Mouse (Mus musculus) limb, embryonic 11.5 days (tissue): ENCODE data around the gene Habp4. TPM values are rescaled to one million over a fixed set of nuclear protein-coding genes. Genes with fewer than 3 reads are reported as not detected.

ENCODE experiments used
- ATAC-seq: fragments of 200-750 bp; cut with Nextera tagmentation; 2 replicates; pipeline ENCODE4 v1.8.0; 2017; ENCODE audit warnings: low read depth; ENCODE audit not compliant: insufficient number of reproducible peaks, low FRiP score, low TSS enrichment
- DNase-seq: peaks from one replicate; pipeline ENCODE4 v3.0.0-alpha.2; 2015; ENCODE audit warnings: low spot score
- H3K27ac ChIP-seq: fragments of 300-500 bp; sonication (generic); replicated peaks from 2 replicates; pipeline ENCODE4 v1.5.1; 2014; ENCODE audit warnings: low read depth, mild to moderate bottlenecking, low read length
- H3K27me3 ChIP-seq: fragments of 300-500 bp; sonication (generic); 2 replicates; pipeline ENCODE4 v1.6.1; 2014; ENCODE audit warnings: mild to moderate bottlenecking, low read length, mixed read lengths; ENCODE audit not compliant: control insufficient read depth, insufficient read depth
- H3K36me3 ChIP-seq: fragments of 300-500 bp; sonication (generic); 2 replicates; pipeline ENCODE4 v1.6.1; 2014; ENCODE audit warnings: mild to moderate bottlenecking, low read length, moderate library complexity, mixed read lengths; ENCODE audit not compliant: control insufficient read depth, insufficient read depth
- H3K4me1 ChIP-seq: fragments of 300-500 bp; sonication (generic); 2 replicates; pipeline ENCODE4 v1.6.1; 2014; ENCODE audit warnings: low read length, mixed read lengths; ENCODE audit not compliant: control insufficient read depth, insufficient read depth
- H3K4me2 ChIP-seq: fragments of 300-500 bp; sonication (generic); 2 replicates; pipeline ENCODE4 v1.6.1; 2014; ENCODE audit warnings: low read depth, mild to moderate bottlenecking, moderate library complexity; ENCODE audit not compliant: severe bottlenecking
- H3K4me3 ChIP-seq: fragments of 300-500 bp; sonication (generic); 2 replicates; pipeline ENCODE4 v1.5.1; 2014; ENCODE audit warnings: low read depth, low read length
- H3K9ac ChIP-seq: fragments of 300-500 bp; sonication (generic); 2 replicates; pipeline ENCODE4 v1.6.1; 2014; ENCODE audit warnings: mild to moderate bottlenecking, low read length
- H3K9me3 ChIP-seq: fragments of 300-500 bp; sonication (generic); 2 replicates; pipeline ENCODE4 v1.6.1; 2016; ENCODE audit warnings: low read length; ENCODE audit not compliant: control insufficient read depth
- WGBS: fragments of 180-500 bp; shearing (Covaris S2); extraction: QIAGEN DNeasy Blood & Tissue Kit; methylation state at CpG from one replicate; pipeline ENCODE4 v1.1.7; 2014; 5-methylcytosine and 5-hydroxymethylcytosine counted together
- polyA plus RNA-seq: library from polyadenylated mRNA; unstranded; fragments of >200 nt; fragmentation: Nextera tagmentation; extraction: Ambion mirVana; gene quantifications from 2 replicates; pipeline ENCODE4 v1.2.1, GENCODE M21; 2014

The Habp4 gene
- polyA plus RNA-seq, 1 experiment from 2014 or later: 24.4 TPM

- no peak overlapping the region for H3K4me2 ChIP-seq
- H3K9ac ChIP-seq: no peak overlapping the region
- H3K4me3 ChIP-seq: no peak overlapping the region
Measured at GRCm38 (mm10) chr13:64150121-64150520, 11.5 kb upstream of the Habp4 start.

GRCm38 (mm10) chr13:64152241-64152669, 9.4 kb upstream of the Habp4 start:
- 1% methylated on average over 42 of the region's 42 CpGs for WGBS
- Histone ChIP-seq H3K36me3 (no peaks in the 10 kb centered on the region), H3K4me1 (no peaks in the 10 kb centered on the region), H3K4me3 (peak overlapping the region; percentile 93), H3K27me3 (no peaks in the 10 kb centered on the region), H3K9me3 (no peaks in the 10 kb centered on the region), H3K4me2 (peak overlapping the region; percentile 62), H3K9ac (peak overlapping the region; percentile 62), H3K27ac (peak overlapping the region; percentile 80)
- DNase-seq (peak; percentile 91), ATAC-seq (peak; percentile 10)

More at GRCm38 (mm10) chr13:64150121-64150520, 11.5 kb upstream of the Habp4 start:
- Histone ChIP-seq H3K27me3 (no peaks in the 10 kb centered on the region), H3K27ac (no peak overlapping the region), H3K36me3 (no peaks in the 10 kb centered on the region), H3K4me1 (no peaks in the 10 kb centered on the region), H3K9me3 (no peaks in the 10 kb centered on the region)
- ATAC-seq (no peak), DNase-seq (no peak)
- WGBS: 76% methylated on average over 5 of the region's 5 CpGs

GRCm38 (mm10) chr13:64152671-64153082, 8.9 kb upstream of the Habp4 start:
- Histone ChIP-seq H3K9ac (peak overlapping the region; percentile 62), H3K9me3 (no peaks in the 10 kb centered on the region), H3K36me3 (no peaks in the 10 kb centered on the region), H3K4me3 (peak overlapping the region; percentile 93), H3K27me3 (no peaks in the 10 kb centered on the region), H3K4me1 (no peaks in the 10 kb centered on the region), H3K27ac (peak overlapping the region; percentile 80), H3K4me2 (peak overlapping the region; percentile 62)
- under 1% methylated on average over 61 of the region's 61 CpGs for WGBS
- ATAC-seq: peak; percentile 21
- peak; percentile 63 for DNase-seq

- under 1% methylated on average over 56 of the region's 56 CpGs for WGBS
- no peaks in the 10 kb centered on the region for H3K36me3 ChIP-seq
- H3K27me3 ChIP-seq: no peaks in the 10 kb centered on the region
- peak within 1 kb of the TSS; percentile 93 for H3K4me3 ChIP-seq
- H3K4me1 ChIP-seq: no peaks in the 10 kb centered on the region
- ATAC-seq (peak; percentile 98), DNase-seq (peak; percentile 98)
- H3K27ac ChIP-seq: peak within 1 kb of the TSS; percentile 80
- H3K4me2 ChIP-seq: peak within 1 kb of the TSS; percentile 62
- H3K9ac ChIP-seq: peak within 1 kb of the TSS; percentile 62
- H3K9me3 ChIP-seq: no peaks in the 10 kb centered on the region
Measured at GRCm38 (mm10) chr13:64153083-64153682, 8.4 kb upstream of the Habp4 start, which contains the start of gene Zfp367. Gene Zfp367 (minus strand): TSS chr13:64153202.

- Histone ChIP-seq H3K27ac (no peak overlapping the region), H3K9ac (no peak overlapping the region; the same call in 1 of the 2 replicates), H3K4me3 (peak overlapping the region; percentile 93), H3K27me3 (no peaks in the 10 kb centered on the region), H3K36me3 (no peaks in the 10 kb centered on the region), H3K4me2 (peak overlapping the region; percentile 62), H3K4me1 (no peaks in the 10 kb centered on the region), H3K9me3 (no peaks in the 10 kb centered on the region)
- ATAC-seq: peak; percentile 36
- 2% methylated on average over 18 of the region's 18 CpGs for WGBS
- DNase-seq: peak; percentile 62
Measured at GRCm38 (mm10) chr13:64153751-64154267, 7.8 kb upstream of the Habp4 start.

- H3K36me3 ChIP-seq: no peaks in the 10 kb centered on the region
- H3K4me2 ChIP-seq: no peak overlapping the region
- H3K4me3 ChIP-seq: no peak overlapping the region
- WGBS: 65% methylated on average over 2 of the region's 2 CpGs
- DNase-seq (no peak), ATAC-seq (no peak)
- no peaks in the 10 kb centered on the region for H3K27me3 ChIP-seq
- no peaks in the 10 kb centered on the region for H3K9me3 ChIP-seq
- H3K27ac ChIP-seq: no peak overlapping the region
- H3K9ac ChIP-seq: no peak overlapping the region
- no peaks in the 10 kb centered on the region for H3K4me1 ChIP-seq
Measured at GRCm38 (mm10) chr13:64154651-64155050, 7.0 kb upstream of the Habp4 start.

GRCm38 (mm10) chr13:64155171-64155571, 6.5 kb upstream of the Habp4 start:
- H3K4me3 ChIP-seq: no peak overlapping the region
- no peak overlapping the region for H3K4me2 ChIP-seq
- H3K27me3 ChIP-seq: no peaks in the 10 kb centered on the region
- no peak for DNase-seq
- WGBS: 27% methylated on average over 1 of the region's 1 CpGs
- no peak overlapping the region for H3K27ac ChIP-seq
- ATAC-seq: no peak
- no peaks in the 10 kb centered on the region for H3K9me3 ChIP-seq
- no peaks in the 10 kb centered on the region for H3K4me1 ChIP-seq
- H3K9ac ChIP-seq: no peak overlapping the region
- no peaks in the 10 kb centered on the region for H3K36me3 ChIP-seq

- DNase-seq: no peak
Measured at GRCm38 (mm10) chr13:64156966-64157365, 4.7 kb upstream of the Habp4 start.

More at GRCm38 (mm10) chr13:64156966-64157365, 4.7 kb upstream of the Habp4 start:
- Histone ChIP-seq H3K9ac (no peak overlapping the region), H3K9me3 (no peaks in the 10 kb centered on the region), H3K4me2 (no peak overlapping the region), H3K4me3 (no peak overlapping the region), H3K36me3 (no peaks in the 10 kb centered on the region), H3K4me1 (no peaks in the 10 kb centered on the region), H3K27me3 (no peaks in the 10 kb centered on the region), H3K27ac (no peak overlapping the region)
- no peak for ATAC-seq
